Mouse (Mus musculus) small intestine, adult 2 months (tissue): ENCODE measurements around the gene Cox15. TPM values are rescaled to one million over a fixed set of nuclear protein-coding genes. Genes with fewer than 3 reads are reported as not detected.

ENCODE experiments used
- H3K27ac ChIP-seq: fragments of 200-500 bp; 2 replicates; pipeline ENCODE4 v1.5.1; 2012; ENCODE audit warnings: low read depth, low read length, control low read depth, inconsistent platforms; ENCODE audit not compliant: insufficient read depth
- H3K27me3 ChIP-seq: fragments of 200-500 bp; 2 replicates; pipeline ENCODE4 v1.6.1; 2012; ENCODE audit warnings: mild to moderate bottlenecking, moderate library complexity, low read length, inconsistent platforms; ENCODE audit not compliant: control insufficient read depth, insufficient read depth
- H3K36me3 ChIP-seq: fragments of 200-500 bp; 2 replicates; pipeline ENCODE4 v1.6.1; 2012; ENCODE audit warnings: mild to moderate bottlenecking, low read length, control low read depth, inconsistent platforms; ENCODE audit not compliant: control insufficient read depth, insufficient read depth
- H3K4me1 ChIP-seq: fragments of 200-500 bp; 2 replicates; pipeline ENCODE4 v1.6.1; 2012; ENCODE audit warnings: low read length, inconsistent platforms, mixed read lengths; ENCODE audit not compliant: control insufficient read depth, insufficient read depth, insufficient read length
- H3K4me3 ChIP-seq: fragments of 200-500 bp; 2 replicates; pipeline ENCODE4 v1.5.1; 2012; ENCODE audit warnings: low read depth, mild to moderate bottlenecking, control low read depth, inconsistent platforms, low read length, moderate library complexity
- CTCF ChIP-seq: fragments of 200-500 bp; IDR thresholded peaks from 2 replicates; pipeline ENCODE4 v1.5.1; 2012; ENCODE audit warnings: low read depth, mild to moderate bottlenecking, control low read depth, inconsistent platforms, low read length, moderate library complexity, mixed read lengths; ENCODE audit not compliant: insufficient replicate concordance, insufficient read length; ENCODE audit errors: extremely low read depth
- POLR2A ChIP-seq: fragments of 200-500 bp; IDR thresholded peaks from 2 replicates; pipeline ENCODE4 v1.6.1; 2012; ENCODE audit warnings: low read depth, mild to moderate bottlenecking, control low read depth, inconsistent platforms, low read length, moderate library complexity
- WGBS: fragments of 180-500 bp; shearing (Covaris S2); methylation state at CpG from one replicate; pipeline ENCODE4 v1.1.7; 2018; 5-methylcytosine and 5-hydroxymethylcytosine counted together
- polyA plus RNA-seq: library from polyadenylated mRNA; depleted of rRNA; stranded (reverse); fragments of >200 nt; gene quantifications from 2 replicates; pipeline ENCODE4 v1.2.3, GENCODE M21; 2012

Gene Cox15
- polyA plus RNA-seq, 1 experiment, result 9.8 TPM

DNA sequence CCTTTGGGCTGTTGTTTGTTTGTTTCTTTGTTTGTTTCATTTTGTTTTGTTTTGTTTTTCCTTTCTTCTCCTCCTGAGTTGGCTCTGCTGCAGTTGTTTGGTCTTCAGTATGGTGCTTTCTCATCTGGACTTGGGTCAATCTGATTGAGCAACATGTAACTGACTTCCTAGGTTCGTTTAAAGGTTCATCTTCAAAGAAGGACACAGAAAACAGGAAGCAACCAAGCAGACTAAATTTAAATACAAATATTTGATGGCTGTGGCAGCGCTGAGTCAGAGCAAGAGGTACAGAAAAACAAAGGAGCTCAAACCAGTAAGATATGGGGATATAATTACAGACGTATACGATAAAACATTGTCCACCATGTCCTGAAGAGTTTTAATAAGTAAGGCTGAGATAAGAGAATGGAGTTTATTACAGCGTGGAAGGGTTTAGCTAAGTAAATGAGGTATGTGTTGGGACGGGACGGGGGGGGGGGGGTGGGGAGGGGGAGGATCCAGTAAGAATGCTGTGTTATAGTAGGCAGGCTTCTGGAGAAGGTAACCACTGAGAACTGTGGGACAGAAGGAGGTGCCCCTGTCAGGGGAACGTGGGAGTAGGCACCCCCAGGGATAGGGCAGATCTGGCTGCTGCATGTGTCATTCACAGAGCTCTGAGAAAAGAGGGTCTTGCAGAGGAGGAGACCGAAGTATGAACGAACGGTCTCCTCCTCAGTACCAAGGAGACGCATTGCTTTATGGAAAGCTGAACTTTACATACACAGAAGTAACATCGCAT lies 33.6 kb upstream of the Cox15 start:
- 48% methylated on average over 13 of the region's 13 CpGs for WGBS
- TF ChIP-seq CTCF, result no peak
- TF ChIP-seq POLR2A, result no peak
- Histone ChIP-seq H3K4me1 (peaks cover 2% of the 10 kb centered on the region), H3K27me3 (no peaks in the 10 kb centered on the region), H3K27ac (peak overlapping the region; percentile 20; the same call in 1 of the 2 replicates), H3K36me3 (peaks cover 56% of the 10 kb centered on the region), H3K4me3 (peak overlapping the region; percentile 40; the same call in 1 of the 2 replicates)

DNA sequence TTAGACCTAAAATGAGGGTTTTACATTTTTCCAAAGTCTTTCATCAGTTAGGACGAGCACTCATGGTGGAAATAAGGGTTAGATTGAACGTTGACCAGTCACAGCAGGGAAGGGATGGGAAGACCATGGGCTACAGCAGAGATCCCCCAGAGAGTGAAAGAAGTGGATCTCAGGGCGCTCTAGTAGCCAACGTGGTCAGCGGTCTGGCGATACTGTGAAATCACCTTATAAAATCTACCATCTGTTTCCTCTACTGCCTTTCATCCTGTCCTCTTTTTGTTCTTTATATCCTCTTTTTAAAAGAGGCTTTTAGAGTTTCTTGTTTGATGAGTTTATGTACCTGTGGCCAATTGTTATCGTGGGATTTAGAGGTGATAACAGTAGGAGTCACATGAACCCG lies 32.0 kb upstream of the Cox15 start:
- Histone ChIP-seq H3K27ac (peak overlapping the region; percentile 76), H3K4me1 (peaks cover 4% of the 10 kb centered on the region), H3K4me3 (peak overlapping the region; percentile 69), H3K27me3 (no peaks in the 10 kb centered on the region), H3K36me3 (peaks cover 47% of the 10 kb centered on the region)
- TF ChIP-seq CTCF (no peak), POLR2A (no peak)
- WGBS, result 56% methylated on average over 8 of the region's 8 CpGs

DNA sequence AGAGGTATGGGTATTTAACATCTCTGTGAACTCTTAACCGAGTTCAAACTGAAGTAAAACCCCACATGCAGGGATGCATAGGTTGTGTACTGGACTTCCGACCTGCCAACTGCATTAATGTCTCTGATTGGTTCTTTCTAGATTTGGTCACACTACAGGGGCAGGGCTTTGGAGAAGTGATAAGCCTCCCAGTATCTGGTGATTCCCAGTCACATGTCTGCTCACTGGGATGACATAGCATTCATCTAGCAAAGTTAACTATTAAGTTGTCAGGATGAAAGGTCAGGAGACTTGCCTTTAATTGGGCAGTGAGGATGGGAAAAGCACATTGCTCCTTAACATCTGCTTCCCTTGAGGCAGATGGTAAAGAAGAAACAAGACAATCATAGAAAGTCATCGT lies 29.2 kb upstream of the Cox15 start, which contains the start of gene Abcc2:
Gene Abcc2, plus strand, starts transcription at position 213 of the 400 bp plus-strand sequence.
- WGBS, result 29% methylated on average over 3 of the region's 3 CpGs
- TF ChIP-seq CTCF (no peak), POLR2A (no peak)
- H3K4me3 ChIP-seq, result no peak within 1 kb of the TSS
- H3K36me3 ChIP-seq, result peaks cover 26% of the 10 kb centered on the region
- no peaks in the 10 kb centered on the region for H3K27me3 ChIP-seq
- peaks cover 4% of the 10 kb centered on the region for H3K4me1 ChIP-seq
- peak within 1 kb of the TSS; percentile 82 for H3K27ac ChIP-seq

DNA sequence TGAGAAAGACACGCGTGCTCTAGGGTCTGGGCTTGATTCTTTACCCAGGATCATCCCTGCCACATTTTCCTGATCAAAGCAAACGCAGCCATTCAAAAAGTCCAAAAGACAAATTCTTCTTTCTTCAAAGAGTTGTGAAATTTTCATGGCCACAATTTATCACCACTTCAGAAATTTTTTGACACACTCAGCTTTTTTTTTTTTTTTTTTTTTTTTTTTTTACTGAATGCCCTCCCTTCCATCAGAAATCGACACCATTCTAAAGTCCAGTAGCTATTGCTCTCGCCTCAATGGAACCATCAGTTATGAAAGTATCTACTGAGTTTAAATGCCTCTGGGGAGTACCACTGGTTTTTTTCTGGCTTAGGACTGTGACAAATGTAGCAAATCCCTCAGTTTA lies 27.6 kb upstream of the Cox15 start:
- H3K4me3 ChIP-seq, result no peak overlapping the region
- no peaks in the 10 kb centered on the region for H3K27me3 ChIP-seq
- WGBS, result 23% methylated on average over 5 of the region's 5 CpGs
- H3K27ac ChIP-seq, result no peak overlapping the region
- peaks cover 5% of the 10 kb centered on the region; the same call in 1 of the 2 replicates for H3K4me1 ChIP-seq
- peaks cover 16% of the 10 kb centered on the region for H3K36me3 ChIP-seq
- TF ChIP-seq POLR2A (no peak), CTCF (no peak)

DNA sequence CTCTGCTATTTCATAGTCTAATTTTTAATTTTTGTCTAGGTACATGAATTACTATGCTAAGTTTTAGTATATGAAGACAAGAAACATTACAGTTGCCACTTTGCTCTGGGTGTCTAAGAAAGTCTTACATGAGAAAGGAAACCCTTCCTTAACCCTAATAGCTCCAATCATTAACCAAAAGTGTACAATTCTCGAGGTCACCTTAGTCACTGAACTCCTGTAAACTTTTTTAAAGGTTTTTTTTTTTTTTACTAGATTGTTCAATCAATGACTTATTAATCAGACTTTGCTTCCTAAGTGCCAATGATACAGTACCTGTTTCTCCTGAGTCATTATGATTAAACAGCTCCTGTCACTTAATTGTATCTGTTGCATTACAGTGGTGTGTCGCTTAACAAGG lies 24.5 kb upstream of the Cox15 start:
- Histone ChIP-seq H3K27ac (peak overlapping the region; percentile 41; the same call in 1 of the 2 replicates), H3K4me1 (peaks cover 9% of the 10 kb centered on the region; the same call in 1 of the 2 replicates), H3K4me3 (no peak overlapping the region), H3K27me3 (no peaks in the 10 kb centered on the region), H3K36me3 (no peaks in the 10 kb centered on the region)
- WGBS, result 23% methylated on average over 2 of the region's 2 CpGs
- TF ChIP-seq CTCF, result no peak
- no peak for TF ChIP-seq POLR2A

DNA sequence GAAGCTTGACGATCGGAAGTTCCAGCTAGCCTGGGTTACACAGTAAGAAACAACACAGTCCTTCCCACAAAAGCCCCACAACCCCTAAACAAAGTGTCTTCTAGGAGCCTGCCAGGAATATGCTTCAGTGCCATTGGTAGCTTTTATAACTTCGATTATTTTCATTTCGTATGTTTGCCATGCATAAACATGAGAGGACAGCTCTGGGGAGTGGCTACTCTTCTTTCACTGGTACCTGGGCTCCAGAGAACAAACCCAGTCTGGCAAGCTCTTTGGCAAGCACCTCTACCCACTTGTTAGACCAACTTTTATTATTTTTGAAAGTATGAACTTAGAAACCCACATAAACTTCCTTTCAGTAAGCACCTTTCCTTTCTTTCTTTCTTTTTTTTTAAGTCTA lies 23.8 kb upstream of the Cox15 start:
- no peak for TF ChIP-seq POLR2A
- TF ChIP-seq CTCF, result no peak
- WGBS, result 27% methylated on average over 4 of the region's 4 CpGs
- Histone ChIP-seq H3K27me3 (no peaks in the 10 kb centered on the region), H3K36me3 (no peaks in the 10 kb centered on the region), H3K4me1 (peaks cover 10% of the 10 kb centered on the region; the same call in 1 of the 2 replicates), H3K4me3 (no peak overlapping the region), H3K27ac (peak overlapping the region; percentile 59)

DNA sequence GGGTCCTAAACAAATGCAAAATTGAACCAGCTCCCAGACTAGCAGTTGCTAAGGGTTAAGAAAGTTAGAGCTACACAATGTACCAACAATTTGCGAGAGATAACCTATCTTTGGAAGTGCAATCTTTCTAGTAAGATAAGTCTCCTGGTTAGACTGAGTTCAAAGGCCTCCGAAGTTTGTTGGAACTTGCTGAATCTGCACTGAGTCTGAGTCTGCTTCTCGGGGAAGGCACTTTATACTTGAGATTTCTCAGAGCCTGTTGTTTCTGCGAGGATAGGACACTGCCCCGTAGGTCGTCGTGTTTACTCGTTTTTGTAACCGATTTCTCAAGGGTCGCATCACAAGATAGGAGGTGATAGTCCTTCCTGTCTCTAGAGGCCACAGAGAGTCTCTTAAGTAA lies 22.6 kb upstream of the Cox15 start:
- H3K27ac ChIP-seq, result peak overlapping the region; percentile 95
- no peak overlapping the region for H3K4me3 ChIP-seq
- H3K36me3 ChIP-seq, result no peaks in the 10 kb centered on the region
- H3K4me1 ChIP-seq, result peaks cover 10% of the 10 kb centered on the region; the same call in 1 of the 2 replicates
- no peak for TF ChIP-seq POLR2A
- no peak for TF ChIP-seq CTCF
- WGBS, result 13% methylated on average over 10 of the region's 10 CpGs
- H3K27me3 ChIP-seq, result no peaks in the 10 kb centered on the region
